Mouse (Mus musculus) testis, adult 2 months (tissue): Measurements from ENCODE around the gene Fignl2.

ENCODE experiments used
- CTCF ChIP-seq: fragments of 200-500 bp; IDR thresholded peaks from 2 replicates; pipeline ENCODE4 v1.5.1; 2012; ENCODE audit warnings: low read depth, mild to moderate bottlenecking, inconsistent platforms, low read length, moderate library complexity; ENCODE audit not compliant: control insufficient read depth, insufficient read depth, insufficient replicate concordance
- POLR2A ChIP-seq: fragments of 200-500 bp; IDR thresholded peaks from 2 replicates; pipeline ENCODE4 v1.6.1; 2012; ENCODE audit warnings: low read depth, mild to moderate bottlenecking, inconsistent platforms, low read length, moderate library complexity; ENCODE audit not compliant: control insufficient read depth

DNA sequence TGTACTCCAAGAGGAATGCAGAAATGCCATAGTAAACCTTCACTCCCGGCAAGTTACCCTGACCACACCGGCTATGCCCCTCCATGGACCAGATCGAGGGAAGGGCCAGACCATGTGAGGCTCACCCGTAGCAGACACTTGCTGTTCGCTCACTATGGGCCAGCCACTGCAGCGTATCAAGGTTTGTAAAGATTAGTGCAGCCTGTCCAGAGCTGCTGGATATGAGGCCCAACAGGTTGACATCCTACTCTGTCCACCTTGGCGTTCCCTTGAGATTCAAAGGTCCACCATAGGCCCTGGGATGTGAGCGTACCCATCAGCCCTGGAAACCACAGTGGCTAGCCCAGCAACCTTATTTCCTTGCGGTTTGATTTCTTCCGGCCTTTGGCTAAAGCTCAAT lies 23.8 kb downstream of the Fignl2 start:
- TF ChIP-seq CTCF (no peak), POLR2A (no peak)
